Mouse (Mus musculus): Measurements from ENCODE around the gene Plekho1.

GRCm38 (mm10) chr3:95978265-95978664, 17.5 kb downstream of the Plekho1 start:
- TF ChIP-seq EP300 (optimal IDR thresholded peaks at IDR 0.05) = no peak
- no peak for TF ChIP-seq CTCF (IDR thresholded peaks at IDR 0.05; ENCODE audit: low read depth)
